Mouse (Mus musculus) midbrain, embryonic 10.5 days (tissue): ENCODE measurements around the gene Lzts2. TPM values are rescaled to one million over a fixed set of nuclear protein-coding genes. Genes with fewer than 3 reads are reported as not detected.
"Not testable (repeated sequence)": the region's sequence is repeated elsewhere in the genome, so short reads cannot be mapped to it uniquely, and the experiment has no call there.

Experiments used
- DNase-seq: peaks from one replicate; pipeline ENCODE4 v3.0.0-alpha.2; 2017; ENCODE audit warnings: low spot score
- H3K27ac ChIP-seq: fragments of 300-500 bp; sonication (generic); replicated peaks from 2 replicates; pipeline ENCODE4 v1.5.1; 2016; ENCODE audit warnings: mild to moderate bottlenecking
- H3K27me3 ChIP-seq: fragments of 300-500 bp; sonication (generic); 2 replicates; pipeline ENCODE4 v1.6.1; 2016; ENCODE audit warnings: low read depth, mild to moderate bottlenecking; ENCODE audit not compliant: poor library complexity, severe bottlenecking
- H3K36me3 ChIP-seq: fragments of 300-500 bp; sonication (generic); 2 replicates; pipeline ENCODE4 v1.6.1; 2016; ENCODE audit warnings: mild to moderate bottlenecking, moderate library complexity
- H3K4me1 ChIP-seq: fragments of 300-500 bp; sonication (generic); 2 replicates; pipeline ENCODE4 v1.6.1; 2016
- H3K4me3 ChIP-seq: fragments of 300-500 bp; sonication (generic); 2 replicates; pipeline ENCODE4 v1.5.1; 2016; ENCODE audit warnings: mild to moderate bottlenecking, moderate library complexity
- H3K9me3 ChIP-seq: fragments of 300-500 bp; sonication (generic); replicated peaks from 2 replicates; pipeline ENCODE4 v1.6.1; 2016; ENCODE audit warnings: mild to moderate bottlenecking
- WGBS: fragments of 180-500 bp; shearing (Covaris S2); methylation state at CpG from one replicate; pipeline ENCODE4 v1.1.7; 2016; 5-methylcytosine and 5-hydroxymethylcytosine counted together
- polyA plus RNA-seq: library from polyadenylated mRNA; unstranded; fragments of >200 nt; fragmentation: Nextera tagmentation; extraction: Ambion mirVana; gene quantifications from 2 replicates; pipeline ENCODE4 v1.2.1, GENCODE M21; 2016

Gene Lzts2
- polyA plus RNA-seq, 1 experiment from 2014 or later = 58.4 TPM

DNA sequence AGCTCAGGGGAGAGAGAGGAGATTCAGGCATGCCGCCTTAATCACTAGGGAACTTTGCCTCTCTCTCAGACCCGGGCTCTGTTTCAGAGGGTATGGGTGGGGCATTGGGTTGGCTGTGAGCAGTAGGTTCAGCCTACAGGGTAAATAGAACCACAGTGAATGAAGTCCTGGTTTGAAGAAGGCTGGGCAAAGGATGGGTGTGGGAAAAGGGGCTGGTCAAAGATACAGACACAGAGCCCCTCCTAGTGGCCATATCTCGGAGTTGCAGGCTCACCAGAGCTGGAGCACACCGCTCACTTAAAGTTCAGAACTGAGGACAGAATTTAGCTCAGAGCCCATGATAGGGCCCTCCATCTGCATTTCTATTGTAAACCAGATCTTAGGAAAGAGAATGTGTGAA, 17.6 kb downstream of the Lzts2 start:
- Histone ChIP-seq H3K4me1 (peaks cover 60% of the 10 kb centered on the region), H3K27me3 (peaks cover 12% of the 10 kb centered on the region), H3K9me3 (no peaks in the 10 kb centered on the region), H3K4me3 (no peak overlapping the region), H3K36me3 (peaks cover 25% of the 10 kb centered on the region), H3K27ac (no peak overlapping the region)
- WGBS = 15% methylated on average over 4 of the region's 4 CpGs
- peak; percentile 73 for DNase-seq

DNA sequence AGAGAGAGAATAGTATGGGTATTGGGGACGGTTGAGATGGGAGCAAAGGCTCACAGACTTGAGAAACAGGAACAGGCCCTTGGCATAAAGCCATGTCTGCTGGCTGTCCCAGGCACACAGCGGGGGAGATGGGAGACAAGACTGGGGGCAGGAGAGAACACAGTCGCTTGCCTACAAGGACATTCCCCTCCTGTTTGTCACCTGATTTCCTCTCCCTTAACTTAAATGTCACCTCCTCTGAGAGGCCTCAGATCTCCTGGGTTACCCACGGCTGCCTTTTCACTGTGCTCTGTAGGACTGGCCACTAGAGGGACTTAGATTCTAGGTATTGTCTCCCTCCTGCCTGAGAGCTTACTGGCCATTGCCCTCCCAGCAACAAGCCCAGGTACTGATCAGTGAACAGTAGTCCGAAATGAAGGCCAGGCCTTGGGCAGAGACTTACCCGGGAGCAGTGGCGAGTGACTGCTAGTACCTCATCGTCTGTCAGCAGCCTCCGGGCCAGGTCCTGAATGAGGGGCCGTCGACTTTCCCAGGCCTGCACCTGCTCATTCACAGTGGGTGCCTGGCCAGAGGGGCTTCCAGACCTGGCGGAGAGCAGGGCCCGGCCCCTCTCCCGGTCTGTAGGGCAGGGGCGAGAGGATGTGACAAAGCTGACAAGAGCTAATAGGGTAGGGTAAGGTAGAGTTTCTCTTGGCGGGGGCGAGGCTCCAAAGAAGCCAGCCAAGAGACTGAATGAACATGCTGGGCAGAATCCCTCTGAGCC, 18.5 kb downstream of the Lzts2 start:
- Histone ChIP-seq H3K4me3 (no peak overlapping the region), H3K27ac (no peak overlapping the region), H3K4me1 (peaks cover 61% of the 10 kb centered on the region), H3K9me3 (no peaks in the 10 kb centered on the region), H3K27me3 (peaks cover 20% of the 10 kb centered on the region), H3K36me3 (peaks cover 16% of the 10 kb centered on the region)
- DNase-seq = no peak
- 58% methylated on average over 17 of the region's 17 CpGs for WGBS

DNA sequence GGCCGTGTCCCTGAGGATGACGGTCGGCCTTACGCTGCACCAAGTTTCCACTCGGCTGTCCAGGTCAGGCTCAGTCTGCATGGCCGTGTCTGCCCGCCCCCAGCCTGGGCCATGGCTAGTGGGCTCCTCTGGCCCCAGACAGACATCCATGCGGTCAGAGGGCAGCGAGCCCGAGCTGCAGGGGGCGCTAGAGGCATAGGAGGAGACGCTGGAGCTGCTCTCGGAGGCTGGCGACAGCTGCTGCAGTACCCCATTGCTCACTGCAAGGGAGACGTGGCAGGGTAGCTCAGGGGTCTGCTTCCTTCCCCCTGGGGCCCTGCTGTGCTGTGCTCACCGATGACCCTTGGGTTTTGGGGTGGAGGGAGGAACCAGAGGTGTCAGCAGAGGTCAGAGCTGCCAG, 22.7 kb downstream of the Lzts2 start:
- H3K9me3 ChIP-seq = no peaks in the 10 kb centered on the region
- H3K4me3 ChIP-seq = no peak overlapping the region
- 27% methylated on average over 16 of the region's 16 CpGs for WGBS
- peaks cover 40% of the 10 kb centered on the region for H3K4me1 ChIP-seq
- peaks cover 53% of the 10 kb centered on the region for H3K27me3 ChIP-seq
- no peaks in the 10 kb centered on the region for H3K36me3 ChIP-seq
- H3K27ac ChIP-seq = peak overlapping the region; percentile 52
- peak; percentile 59 for DNase-seq

DNA sequence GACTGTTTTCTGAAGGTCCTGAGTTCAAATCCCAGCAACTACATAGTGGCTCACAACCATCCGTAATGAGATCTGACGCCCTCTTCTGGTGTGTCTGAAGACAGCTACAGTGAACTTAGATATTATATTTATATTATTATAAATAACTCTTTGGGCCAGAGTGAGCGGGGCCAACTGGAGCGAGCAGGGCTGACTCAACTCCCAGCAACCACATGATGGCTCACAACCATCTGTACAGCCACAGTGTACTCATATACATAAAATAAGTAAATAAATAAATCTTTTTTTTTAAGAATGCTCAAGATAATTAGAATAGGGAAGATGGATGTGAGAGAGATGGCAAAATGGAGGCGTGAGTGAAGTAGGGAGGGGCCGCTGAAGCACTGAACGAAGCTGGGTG, 24.0 kb downstream of the Lzts2 start:
- not testable (repeated sequence) for H3K27ac ChIP-seq, DNase-seq, H3K9me3 ChIP-seq, H3K36me3 ChIP-seq, H3K4me3 ChIP-seq
- 93% methylated on average over 7 of the region's 7 CpGs for WGBS
- peaks cover 65% of the 10 kb centered on the region for H3K27me3 ChIP-seq
- peaks cover 33% of the 10 kb centered on the region for H3K4me1 ChIP-seq

GRCm38 (mm10) chr19:45040214-45040613, 26.0 kb downstream of the Lzts2 start:
- H3K36me3 ChIP-seq = no peaks in the 10 kb centered on the region
- H3K4me1 ChIP-seq = peaks cover 33% of the 10 kb centered on the region
- WGBS = 60% methylated on average over 13 of the region's 13 CpGs
- H3K9me3 ChIP-seq = no peaks in the 10 kb centered on the region
- H3K27me3 ChIP-seq = peaks cover 86% of the 10 kb centered on the region
- no peak overlapping the region for H3K27ac ChIP-seq
- no peak overlapping the region for H3K4me3 ChIP-seq
- DNase-seq = no peak

GRCm38 (mm10) chr19:45044389-45044927, 30.2 kb downstream of the Lzts2 start:
- Histone ChIP-seq H3K4me3 (no peak overlapping the region), H3K27me3 (peaks cover 91% of the 10 kb centered on the region), H3K4me1 (peaks cover 49% of the 10 kb centered on the region), H3K9me3 (no peaks in the 10 kb centered on the region), H3K36me3 (no peaks in the 10 kb centered on the region), H3K27ac (no peak overlapping the region)
- no peak for DNase-seq
- WGBS = 73% methylated on average over 11 of the region's 11 CpGs

DNA sequence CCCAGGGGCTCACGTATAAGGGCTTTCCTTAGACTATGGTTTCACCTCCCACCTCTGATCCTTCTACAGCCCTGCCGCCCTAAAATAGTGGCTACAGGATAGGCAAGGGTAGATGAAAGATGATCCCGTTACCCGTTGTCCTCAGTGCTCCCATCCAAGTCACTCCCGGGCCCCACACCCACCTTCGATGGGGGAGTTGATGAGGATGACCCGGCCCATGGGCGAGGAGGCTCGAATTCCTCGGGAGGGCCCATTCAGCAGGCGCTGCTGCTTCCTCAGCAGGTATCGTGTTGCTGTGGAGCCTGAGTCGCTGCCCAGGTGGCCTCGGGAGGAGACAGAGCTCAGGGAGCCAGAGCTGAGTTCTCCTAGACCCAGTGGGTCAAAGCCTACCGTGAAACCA, 31.0 kb downstream of the Lzts2 start:
- Histone ChIP-seq H3K27me3 (peaks cover 89% of the 10 kb centered on the region), H3K27ac (no peak overlapping the region), H3K9me3 (no peaks in the 10 kb centered on the region), H3K36me3 (no peaks in the 10 kb centered on the region), H3K4me3 (no peak overlapping the region), H3K4me1 (peaks cover 48% of the 10 kb centered on the region)
- DNase-seq = no peak
- 46% methylated on average over 15 of the region's 15 CpGs for WGBS

DNA sequence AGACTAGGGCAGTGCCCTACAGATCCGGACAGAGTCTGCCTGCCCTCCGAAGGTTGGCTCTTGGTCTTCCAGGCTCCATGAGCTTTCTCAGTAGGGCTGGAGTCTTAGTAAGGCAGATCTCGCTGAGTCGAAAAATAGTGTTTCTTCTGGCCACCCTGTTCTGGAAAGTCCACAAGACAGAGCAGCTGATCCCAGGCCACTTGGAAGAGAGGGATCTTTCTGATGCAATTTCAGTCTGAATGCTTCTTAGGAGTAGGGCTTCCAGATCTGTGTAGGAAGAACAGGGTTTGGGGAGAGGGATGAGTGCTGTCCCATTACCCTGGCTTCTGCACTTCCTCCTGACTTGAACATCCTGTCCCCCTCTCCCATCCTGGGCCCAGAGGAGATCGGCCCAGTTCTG, 31.4 kb downstream of the Lzts2 start, which contains the start of gene Pdzd7:
Pdzd7 (minus strand) TSS at position 67 of the 400 bp plus-strand sequence.
- H3K9me3 ChIP-seq = no peaks in the 10 kb centered on the region
- WGBS = 83% methylated on average over 5 of the region's 5 CpGs
- peaks cover 84% of the 10 kb centered on the region for H3K27me3 ChIP-seq
- H3K36me3 ChIP-seq = no peaks in the 10 kb centered on the region
- no peak for DNase-seq
- peaks cover 46% of the 10 kb centered on the region for H3K4me1 ChIP-seq
- H3K27ac ChIP-seq = 0 out of 2 replicates have a peak within 1 kb of the TSS, but pooled peaks have one; percentile 84
- H3K4me3 ChIP-seq = peak within 1 kb of the TSS; percentile 66

GRCm38 (mm10) chr19:45046523-45047321, 32.5 kb downstream of the Lzts2 start:
- H3K9me3 ChIP-seq = no peaks in the 10 kb centered on the region
- H3K4me1 ChIP-seq = peaks cover 36% of the 10 kb centered on the region
- H3K27ac ChIP-seq = peak overlapping the region; percentile 84
- H3K27me3 ChIP-seq = peaks cover 74% of the 10 kb centered on the region
- WGBS = 2% methylated on average over 34 of the region's 34 CpGs
- H3K4me3 ChIP-seq = peak overlapping the region; percentile 66
- H3K36me3 ChIP-seq = peaks cover 3% of the 10 kb centered on the region; the same call in 1 of the 2 replicates
- peak; percentile 59 for DNase-seq

GRCm38 (mm10) chr19:45047417-45047934, 33.3 kb downstream of the Lzts2 start, which contains the start of gene Sfxn3:
TSS of gene Sfxn3 (plus strand) at chr19:45047503.
- WGBS = under 1% methylated on average over 26 of the region's 26 CpGs
- peak within 1 kb of the TSS; percentile 84 for H3K27ac ChIP-seq
- H3K36me3 ChIP-seq = peaks cover 3% of the 10 kb centered on the region; the same call in 1 of the 2 replicates
- no peaks in the 10 kb centered on the region for H3K9me3 ChIP-seq
- peak; percentile 80 for DNase-seq
- H3K4me3 ChIP-seq = peak within 1 kb of the TSS; percentile 66
- H3K27me3 ChIP-seq = peaks cover 67% of the 10 kb centered on the region
- peaks cover 36% of the 10 kb centered on the region for H3K4me1 ChIP-seq

DNA sequence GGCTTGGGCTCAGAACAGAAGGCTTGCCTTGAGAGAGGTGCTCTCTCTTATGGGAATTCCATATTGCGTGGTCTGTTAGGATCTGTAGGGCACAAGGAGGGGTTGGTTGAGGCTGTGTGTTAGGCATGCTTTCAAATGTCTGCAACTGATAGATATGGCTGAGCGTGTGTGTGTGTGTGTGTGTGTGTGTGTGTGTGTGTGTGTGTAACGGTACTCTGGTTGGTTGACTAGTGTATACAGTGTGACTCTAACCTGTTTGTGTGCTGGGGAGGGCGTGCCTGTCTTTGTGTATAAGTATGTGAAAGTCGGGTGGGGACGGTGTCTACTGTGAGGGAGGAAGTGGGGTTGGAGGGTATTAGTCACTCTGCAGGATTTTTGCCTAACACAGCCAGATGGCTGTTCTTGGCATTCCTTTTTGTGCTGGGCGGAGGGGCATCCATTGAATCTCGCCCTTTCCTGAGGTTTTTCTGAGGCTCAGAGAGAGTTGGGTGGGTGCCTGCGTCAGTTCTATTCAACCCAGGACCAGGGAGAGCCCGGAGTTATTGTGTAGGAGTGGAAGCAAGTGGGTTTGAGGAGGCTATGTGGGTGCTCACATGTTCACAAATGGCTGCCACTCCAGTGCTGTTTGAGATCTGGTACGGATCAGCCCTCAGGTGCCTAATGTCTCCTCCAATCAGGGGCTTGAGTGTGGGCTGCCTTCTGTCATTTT, 33.9 kb downstream of the Lzts2 start:
- H3K4me1 ChIP-seq = peaks cover 36% of the 10 kb centered on the region
- peak overlapping the region; percentile 66 for H3K4me3 ChIP-seq
- no peak for DNase-seq
- WGBS = 69% methylated on average over 11 of the region's 11 CpGs
- peak overlapping the region; percentile 84 for H3K27ac ChIP-seq
- peaks cover 61% of the 10 kb centered on the region for H3K27me3 ChIP-seq
- no peaks in the 10 kb centered on the region for H3K9me3 ChIP-seq
- peaks cover 8% of the 10 kb centered on the region; the same call in 1 of the 2 replicates for H3K36me3 ChIP-seq
